ENCODE assay signal across 8 mouse cellular contexts in the genomic region with DNA sequence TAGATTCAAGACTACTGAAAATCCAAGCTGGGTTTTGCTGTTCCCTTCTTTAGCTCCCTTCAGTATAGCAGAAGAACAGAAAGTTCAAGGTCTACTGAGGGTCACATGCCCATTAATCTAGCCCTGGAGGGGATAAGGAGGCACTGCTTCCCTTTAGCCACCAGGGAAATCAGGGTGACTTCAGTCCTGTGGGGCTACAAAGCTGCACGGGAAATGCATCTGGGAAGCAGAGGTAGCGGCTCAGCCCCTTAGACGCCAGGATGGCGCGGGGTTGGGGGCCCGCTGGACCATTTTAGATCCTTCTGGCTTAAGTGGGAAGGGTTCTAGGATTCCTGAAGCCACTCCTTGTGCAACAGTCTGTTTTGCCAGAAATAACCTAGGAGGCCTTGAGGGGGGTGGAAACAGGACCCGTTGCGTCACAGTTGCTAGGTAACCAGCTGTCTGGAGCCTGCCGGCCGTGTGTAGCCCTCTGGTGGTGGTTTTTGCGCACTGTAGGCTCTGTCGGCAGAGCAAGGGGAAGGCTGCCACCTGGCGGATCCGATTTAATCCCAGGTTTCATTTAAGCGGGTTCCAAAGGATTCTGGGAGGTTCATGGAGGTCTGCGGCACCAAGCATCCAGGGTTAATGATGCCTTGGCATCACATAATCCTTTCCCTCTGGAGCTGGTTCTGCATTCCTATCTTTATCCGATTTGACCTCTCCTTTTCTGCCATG. TPM values are rescaled to one million over a fixed set of nuclear protein-coding genes. Genes with fewer than 3 reads are reported as not detected.
A peak's percentile ranks its signal among the peaks of the same experiment; 100 is the strongest.
DNase-seq lines count a peak whose midpoint lies in the region; ATAC-seq and TF ChIP-seq lines count a peak whose summit lies in the region.

No protein-coding gene starts in this region.

- H3K27ac ChIP-seq in ES-Bruce4 (ENCODE audit: insufficient read depth, low read length) = no peak overlapping the region
- peak overlapping the region; percentile 45; the same call in 1 of the 2 replicates for H3K27ac ChIP-seq in forebrain, embryonic 15.5 days (replicated peaks)
- H3K27ac ChIP-seq in liver, embryonic 16.5 days (ENCODE audit: low read length) = no peak overlapping the region
- peak overlapping the region; percentile 40; the same call in 1 of the 2 replicates for H3K27ac ChIP-seq in neural tube, embryonic 13.5 days (replicated peaks)

- TF ChIP-seq EP300 in ES-Bruce4 (IDR thresholded peaks at IDR 0.05; ENCODE audit: insufficient read depth, low read depth, low read length) = peak; percentile 77

- intact Hi-C loops in heart, postnatal 14 days (cut with DNase I) = loop anchor here (1.0 to 5.0 kb wide), 3 partner anchors 38 to 82 kb away; no protein-coding TSS in a partner anchor

- TF ChIP-seq CTCF in ES-Bruce4 (IDR thresholded peaks at IDR 0.05; ENCODE audit: low read depth, low read length) = peak; percentile 100

- no peak for TF ChIP-seq POLR2A in ES-Bruce4 (IDR thresholded peaks at IDR 0.05; ENCODE audit: insufficient read depth, low read length)

- no peaks in the 10 kb centered on the region for H3K27me3 ChIP-seq in ES-Bruce4 (ENCODE audit: control insufficient read depth, insufficient read depth, low read length, poor library complexity, severe bottlenecking)
- H3K27me3 ChIP-seq in forebrain, embryonic 15.5 days = no peaks in the 10 kb centered on the region
- no peaks in the 10 kb centered on the region for H3K27me3 ChIP-seq in liver, embryonic 16.5 days (ENCODE audit: control insufficient read depth, insufficient read depth, low read depth, low read length)
- H3K27me3 ChIP-seq in neural tube, embryonic 13.5 days = 0 out of 2 replicates have a peak, but pooled peaks cover 3% of the 10 kb centered on the region

- 8% methylated on average over 17 of the region's 17 CpGs for WGBS in forebrain, embryonic 15.5 days
- 7% methylated on average over 17 of the region's 17 CpGs for WGBS in large intestine, adult 2 months
- WGBS in liver, embryonic 16.5 days (ENCODE audit: insufficient replicate concordance) = 9% methylated on average over 17 of the region's 17 CpGs
- 10% methylated on average over 17 of the region's 17 CpGs for WGBS in neural tube, embryonic 13.5 days

- peak overlapping the region; percentile 29; the same call in 1 of the 2 replicates for H3K4me2 ChIP-seq in forebrain, embryonic 15.5 days (replicated peaks)
- no peak overlapping the region for H3K4me2 ChIP-seq in liver, embryonic 16.5 days (ENCODE audit: low read depth, low read length)
- H3K4me2 ChIP-seq in neural tube, embryonic 13.5 days = peak overlapping the region; percentile 39

- H3K4me3 ChIP-seq in ES-Bruce4 (ENCODE audit: low read depth, low read length) = peak overlapping the region; percentile 35
- H3K4me3 ChIP-seq in forebrain, embryonic 15.5 days = peak overlapping the region; percentile 17; the same call in 1 of the 2 replicates
- no peak overlapping the region for H3K4me3 ChIP-seq in liver, embryonic 16.5 days (ENCODE audit: low read depth, low read length)
- H3K4me3 ChIP-seq in neural tube, embryonic 13.5 days = no peak overlapping the region

- no peaks in the 10 kb centered on the region for H3K36me3 ChIP-seq in ES-Bruce4 (ENCODE audit: control insufficient read depth, insufficient read depth, low read length, poor library complexity, severe bottlenecking)
- H3K36me3 ChIP-seq in forebrain, embryonic 15.5 days = peaks cover 22% of the 10 kb centered on the region; the same call in 1 of the 2 replicates
- no peaks in the 10 kb centered on the region for H3K36me3 ChIP-seq in liver, embryonic 16.5 days (ENCODE audit: control insufficient read depth, insufficient read depth)
- peaks cover 44% of the 10 kb centered on the region for H3K36me3 ChIP-seq in neural tube, embryonic 13.5 days

- peak; percentile 94 for ATAC-seq in forebrain, embryonic 15.5 days (replicated peaks)
- ATAC-seq in liver, embryonic 16.5 days (ENCODE audit: low read depth) = peak; percentile 82
- peak; percentile 93 for ATAC-seq in neural tube, embryonic 13.5 days (ENCODE audit: low read depth)

- DNase-seq in cerebellum, adult 11 months = peak; percentile 96
- DNase-seq in heart, postnatal 14 days = peak; percentile 92 to 96
- DNase-seq in large intestine, adult 2 months (ENCODE audit: low read depth, low spot score) = peak; percentile 33
- peak; percentile 98 for DNase-seq in telencephalon, adult 2 months (ENCODE audit: low read depth, low spot score)

- H3K9me3 ChIP-seq in ES-Bruce4 (replicated peaks; ENCODE audit: control insufficient read depth, insufficient read depth, low read length, poor library complexity, severe bottlenecking) = no peaks in the 10 kb centered on the region
- no peaks in the 10 kb centered on the region for H3K9me3 ChIP-seq in forebrain, embryonic 15.5 days
- no peaks in the 10 kb centered on the region for H3K9me3 ChIP-seq in liver, embryonic 16.5 days (replicated peaks; ENCODE audit: control insufficient read depth, low read length)
- H3K9me3 ChIP-seq in neural tube, embryonic 13.5 days = 0 out of 2 replicates have a peak, but pooled peaks cover 9% of the 10 kb centered on the region

- peak overlapping the region; percentile 44 for H3K9ac ChIP-seq in ES-Bruce4 (ENCODE audit: low read depth, poor library complexity, severe bottlenecking)
- H3K9ac ChIP-seq in forebrain, embryonic 15.5 days (replicated peaks) = 0 out of 2 replicates have a peak overlapping the region, but pooled peaks have one; percentile 11
- no peak overlapping the region for H3K9ac ChIP-seq in liver, embryonic 16.5 days (ENCODE audit: low read depth, low read length)
- H3K9ac ChIP-seq in neural tube, embryonic 13.5 days = 0 out of 2 replicates have a peak overlapping the region, but pooled peaks have one; percentile 9

- H3K4me1 ChIP-seq in ES-Bruce4 (ENCODE audit: control insufficient read depth, insufficient read depth, low read length) = no peaks in the 10 kb centered on the region
- peaks cover 26% of the 10 kb centered on the region for H3K4me1 ChIP-seq in forebrain, embryonic 15.5 days
- H3K4me1 ChIP-seq in liver, embryonic 16.5 days (ENCODE audit: control insufficient read depth, low read depth, low read length) = no peaks in the 10 kb centered on the region
- H3K4me1 ChIP-seq in neural tube, embryonic 13.5 days (replicated peaks) = peaks cover 21% of the 10 kb centered on the region

RNA-seq across cellular contexts. Expression of a gene that starts 13.3 kb away (rescaled TPM):
- 6.6 and 7.4 TPM in 2 replicates for polyA plus RNA-seq in ES-Bruce4 (2011; ENCODE audit: insufficient read depth, insufficient read length, low read depth, missing spikeins)
- polyA plus RNA-seq in forebrain, embryonic 15.5 days (2015; fragmentation: Nextera tagmentation; extraction: Ambion mirVana) = 35.2 and 35.9 TPM in 2 replicates
- 100 to 1,000 TPM; 172 to 178 TPM for total RNA-seq in heart, postnatal 14 days (2021)
- polyA plus RNA-seq in large intestine, adult 2 months (2012; rRNA removed) = 3.0 and 4.7 TPM in 2 replicates
- 0.71 and 1.1 TPM in 2 replicates for polyA plus RNA-seq in liver, embryonic 16.5 days (2015; fragmentation: Nextera tagmentation; extraction: Ambion mirVana)
- polyA plus RNA-seq in neural tube, embryonic 13.5 days (2015; fragmentation: Nextera tagmentation; extraction: Ambion mirVana) = 36.9 and 39.3 TPM in 2 replicates

RNA-seq across cellular contexts. Expression of a gene that starts 38.0 kb away (rescaled TPM):
- 18.8 and 22.7 TPM in 2 replicates for polyA plus RNA-seq in ES-Bruce4 (2011; ENCODE audit: insufficient read depth, insufficient read length, low read depth, missing spikeins)
- 19.6 and 20.1 TPM in 2 replicates for polyA plus RNA-seq in forebrain, embryonic 15.5 days (2015; fragmentation: Nextera tagmentation; extraction: Ambion mirVana)
- 10 to 100 TPM; 10.3 to 13.9 TPM for total RNA-seq in heart, postnatal 14 days (2021)
- polyA plus RNA-seq in large intestine, adult 2 months (2012; rRNA removed) = 15.6 and 17.3 TPM in 2 replicates
- 4.9 and 5.7 TPM in 2 replicates for polyA plus RNA-seq in liver, embryonic 16.5 days (2015; fragmentation: Nextera tagmentation; extraction: Ambion mirVana)
- polyA plus RNA-seq in neural tube, embryonic 13.5 days (2015; fragmentation: Nextera tagmentation; extraction: Ambion mirVana) = 19.7 and 20.1 TPM in 2 replicates

RNA-seq across cellular contexts. Expression of a gene that starts 52.5 kb away (rescaled TPM):
- polyA plus RNA-seq in ES-Bruce4 (2011; ENCODE audit: insufficient read depth, insufficient read length, low read depth, missing spikeins) = 1.9 and 2.4 TPM in 2 replicates
- polyA plus RNA-seq in forebrain, embryonic 15.5 days (2015; fragmentation: Nextera tagmentation; extraction: Ambion mirVana) = 13.8 and 15.0 TPM in 2 replicates
- total RNA-seq in heart, postnatal 14 days (2021) = 1 to 10 TPM; 6.0 to 7.8 TPM
- 2.6 and 2.7 TPM in 2 replicates for polyA plus RNA-seq in large intestine, adult 2 months (2012; rRNA removed)
- polyA plus RNA-seq in liver, embryonic 16.5 days (2015; fragmentation: Nextera tagmentation; extraction: Ambion mirVana) = 0.63 and 0.90 TPM in 2 replicates
- polyA plus RNA-seq in neural tube, embryonic 13.5 days (2015; fragmentation: Nextera tagmentation; extraction: Ambion mirVana) = 13.3 and 13.7 TPM in 2 replicates

RNA-seq across cellular contexts. Expression of a gene that starts 53.1 kb away (rescaled TPM):
- polyA plus RNA-seq in ES-Bruce4 (2011; ENCODE audit: insufficient read depth, insufficient read length, low read depth, missing spikeins) = 32.6 and 32.9 TPM in 2 replicates
- polyA plus RNA-seq in forebrain, embryonic 15.5 days (2015; fragmentation: Nextera tagmentation; extraction: Ambion mirVana) = 21.7 and 21.9 TPM in 2 replicates
- total RNA-seq in heart, postnatal 14 days (2021) = 100 to 1,000 TPM; 166 to 172 TPM
- polyA plus RNA-seq in large intestine, adult 2 months (2012; rRNA removed) = 3.3 and 4.1 TPM in 2 replicates
- 4.0 and 6.3 TPM in 2 replicates for polyA plus RNA-seq in liver, embryonic 16.5 days (2015; fragmentation: Nextera tagmentation; extraction: Ambion mirVana)
- polyA plus RNA-seq in neural tube, embryonic 13.5 days (2015; fragmentation: Nextera tagmentation; extraction: Ambion mirVana) = 28.1 and 30.1 TPM in 2 replicates

Comparison
In these comparisons a context has a peak if more than half of its experiments do, and no peak if none do; other contexts are left out.
1. H3K27ac ChIP-seq: peak in forebrain, embryonic 15.5 days (single experiment) and neural tube, embryonic 13.5 days (single experiment); none in ES-Bruce4 (single experiment) and liver, embryonic 16.5 days (single experiment).
2. H3K4me3 ChIP-seq: peak in ES-Bruce4 (single experiment) and forebrain, embryonic 15.5 days (single experiment); none in liver, embryonic 16.5 days (single experiment) and neural tube, embryonic 13.5 days (single experiment).
3. DNase-seq: peak in every context shown above with its lines; median percentile 98 in telencephalon, adult 2 months; 96 in cerebellum, adult 11 months; 94 in heart, postnatal 14 days; 33 in large intestine, adult 2 months.
4. Peak in every context shown above with its lines, with median percentiles within 50 percentile points of each other: ATAC-seq.